Mouse (Mus musculus) layer of hippocampus, adult 2 months (tissue): ENCODE results near the gene Kbtbd6. TPM values are rescaled to one million over a fixed set of nuclear protein-coding genes. Genes with fewer than 3 reads are reported as not detected.
A peak's percentile ranks its signal among the peaks of the same experiment; 100 is the strongest.
"Not testable (repeated sequence)": the region's sequence is repeated elsewhere in the genome, so short reads cannot be mapped to it uniquely, and the experiment has no call there.

Experiments used
- DNase-seq, 2 experiments: peaks; one replicate each; pipeline ENCODE4 v3.0.0; 2022; ENCODE audit warnings: low spot score in 2 of 2
- H3K27ac ChIP-seq: fragments of 200-600 bp; 2 replicates; pipeline ENCODE4 v1.8.1; 2022
- H3K4me3 ChIP-seq: fragments of 200-600 bp; 2 replicates; pipeline ENCODE4 v1.8.1; 2022; ENCODE audit warnings: mild to moderate bottlenecking
- CTCF ChIP-seq: fragments of 200-600 bp; conservative IDR thresholded peaks from 2 replicates; pipeline ENCODE4 v1.8.1; 2022; ENCODE audit warnings: antibody characterized with exemption, mild to moderate bottlenecking, moderate library complexity
- total RNA-seq, 2 experiments: library from RNA; stranded (reverse); gene quantifications; 2 replicates each; pipeline ENCODE4 v1.2.3; 2021

The Kbtbd6 gene
- total RNA-seq, 2 experiments from 2014 or later: 0.91 to 1.2 TPM

DNA sequence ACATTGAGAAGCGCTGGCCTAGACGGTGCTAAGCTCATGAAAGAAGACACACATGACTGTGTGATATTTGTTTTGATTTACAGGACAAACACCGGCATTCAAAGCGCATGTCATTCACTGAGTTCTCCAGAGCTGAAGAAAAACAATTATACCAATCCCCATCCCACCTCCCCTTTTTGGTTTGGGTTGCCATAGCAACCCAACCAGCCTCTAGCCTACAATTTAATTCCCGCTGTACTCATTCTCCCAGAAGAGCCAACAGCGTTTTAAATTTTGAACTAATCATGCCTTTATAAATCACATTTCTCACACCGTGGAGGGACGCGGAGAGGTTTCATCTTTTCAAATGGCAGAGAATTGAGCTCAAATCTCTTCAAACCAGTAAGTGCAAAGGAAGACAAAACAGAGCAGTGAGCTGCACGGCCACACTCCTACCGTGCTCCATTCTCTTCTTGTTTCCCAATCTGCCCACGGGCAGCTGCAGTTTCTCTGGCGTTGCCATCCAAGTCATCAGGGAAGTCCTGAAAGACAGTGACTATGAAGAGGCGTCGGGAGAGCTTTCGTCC, 6.5 kb upstream of the Kbtbd6 start:
- DNase-seq: peak; percentile 31 to 44
- TF ChIP-seq CTCF: no peak
- Histone ChIP-seq H3K4me3 (peak overlapping the region; percentile 49), H3K27ac (peak overlapping the region; percentile 83)

DNA sequence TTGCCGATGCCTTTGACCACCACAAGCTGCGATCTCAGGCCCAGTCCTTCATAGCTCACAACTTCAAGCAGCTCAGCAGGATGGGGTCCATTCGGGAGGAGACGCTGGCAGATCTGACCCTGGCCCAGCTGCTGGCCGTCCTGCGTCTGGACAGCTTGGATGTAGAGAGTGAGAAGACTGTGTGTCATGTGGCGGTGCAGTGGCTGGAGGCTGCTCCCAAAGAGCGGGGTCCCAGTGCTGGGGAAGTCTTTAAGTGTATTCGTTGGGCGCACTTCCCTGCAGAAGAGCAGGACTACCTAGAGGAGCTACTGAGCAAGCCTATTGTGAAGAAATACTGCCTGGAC, 928 bp downstream of the Kbtbd6 start:
- H3K27ac ChIP-seq, H3K4me3 ChIP-seq, DNase-seq: not testable (repeated sequence)

DNA sequence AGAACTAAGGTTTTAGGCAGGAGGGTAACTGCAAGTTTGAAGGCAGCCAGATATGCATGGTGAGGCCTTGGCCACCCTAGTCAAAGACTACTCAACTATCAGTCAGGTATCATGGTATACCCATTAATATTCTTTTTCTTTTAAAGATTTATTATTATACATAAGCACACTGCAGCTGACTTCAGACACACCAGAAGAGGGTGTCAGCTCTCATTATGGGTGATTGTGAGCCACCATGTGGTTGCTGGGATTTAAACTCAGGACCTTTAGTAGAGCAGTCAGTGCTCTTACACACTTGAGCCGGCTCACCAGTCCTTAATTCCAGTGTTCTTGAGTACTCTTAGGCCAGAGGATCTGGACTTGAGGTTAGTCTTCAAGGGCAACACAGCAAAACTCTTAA, 8.8 kb downstream of the Kbtbd6 start:
- TF ChIP-seq CTCF: peak; percentile 14; the same call in 1 of the 2 replicates

DNA sequence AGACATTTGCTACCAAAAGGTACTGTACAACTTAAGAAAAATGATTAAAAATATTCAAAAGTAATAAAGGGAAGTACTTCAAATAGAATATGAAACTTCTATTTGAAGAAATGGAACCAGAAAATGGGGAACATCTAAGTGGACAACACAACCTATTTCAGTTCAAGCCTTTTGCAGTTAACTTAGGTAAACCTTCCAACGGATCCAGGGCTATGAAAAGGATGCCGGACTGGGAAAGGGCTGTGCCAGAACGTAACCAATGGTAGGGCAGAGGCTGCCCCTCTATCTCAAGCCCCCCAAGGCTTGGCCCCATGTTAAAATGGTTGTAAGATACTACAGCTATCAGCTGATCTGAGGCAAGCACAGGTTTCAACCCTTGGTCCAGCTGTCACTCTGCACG, 9.4 kb downstream of the Kbtbd6 start:
- H3K27ac ChIP-seq: no peak overlapping the region
- no peak overlapping the region for H3K4me3 ChIP-seq
- no peak for TF ChIP-seq CTCF
- DNase-seq: no peak

More for the DNA sequence above, 8.8 kb downstream of the Kbtbd6 start:
- Histone ChIP-seq H3K4me3 (no peak overlapping the region), H3K27ac (no peak overlapping the region)
- DNase-seq: no peak

DNA sequence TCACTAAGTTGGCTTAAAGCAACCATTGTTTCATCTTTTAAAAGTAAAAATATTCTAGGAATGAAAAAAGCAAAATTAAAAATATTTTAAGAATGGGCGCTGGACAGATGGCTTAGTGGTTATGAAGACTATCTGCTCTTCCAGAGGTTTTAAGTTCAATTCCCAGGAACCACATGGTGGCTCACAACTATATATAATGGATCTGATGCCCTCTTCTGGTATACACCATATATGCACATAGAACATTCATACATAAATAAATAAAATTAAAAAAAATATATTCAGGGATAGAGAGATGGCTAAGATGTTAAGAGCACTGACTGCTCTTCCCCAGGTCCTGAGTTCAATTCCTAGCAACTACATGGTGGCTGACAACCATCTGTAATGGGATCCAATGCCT, 14.0 kb downstream of the Kbtbd6 start:
- Histone ChIP-seq H3K27ac (no peak overlapping the region), H3K4me3 (no peak overlapping the region)
- no peak for DNase-seq
- peak; percentile 53 for TF ChIP-seq CTCF

DNA sequence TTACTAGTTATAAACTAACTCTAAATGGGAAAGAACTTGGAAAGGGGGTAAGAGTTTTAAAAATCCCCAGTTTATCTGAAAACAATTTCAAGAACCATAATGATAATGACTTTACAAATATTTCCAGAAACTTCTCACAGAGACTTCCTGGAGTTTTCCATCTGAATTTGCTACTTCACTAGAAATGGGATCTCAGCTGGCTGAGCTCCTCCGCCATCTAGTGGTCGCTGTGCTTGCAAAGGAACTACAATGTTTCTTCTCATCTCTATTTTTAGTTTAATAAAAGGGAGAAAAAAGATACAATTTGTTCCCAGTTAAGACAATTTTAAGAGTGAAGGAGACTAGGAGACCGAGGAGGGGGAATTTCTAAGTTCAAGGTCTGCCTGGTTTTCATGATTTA, 16.0 kb downstream of the Kbtbd6 start:
- peak; percentile 58 to 64 for DNase-seq
- peak; percentile 95 for TF ChIP-seq CTCF

DNA sequence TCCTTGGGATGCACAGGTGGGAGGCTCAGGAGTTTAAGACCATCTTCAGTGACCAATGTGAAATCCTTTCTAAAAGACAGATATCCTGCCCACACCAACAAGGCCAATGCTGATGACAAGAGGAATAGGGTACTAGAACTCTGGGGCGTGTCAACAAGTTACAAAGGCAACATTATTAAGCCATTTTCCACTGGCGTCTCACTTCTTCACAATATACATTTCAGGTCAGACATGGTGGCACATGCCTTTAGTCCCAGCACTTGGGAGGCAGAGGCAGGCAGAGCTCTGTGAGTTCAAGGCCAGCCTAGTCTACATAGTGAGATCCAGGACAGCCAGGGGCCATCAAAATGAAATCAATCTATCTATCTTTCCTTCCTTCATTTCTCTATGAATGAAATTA, 21.7 kb downstream of the Kbtbd6 start:
- no peak overlapping the region for H3K27ac ChIP-seq
- no peak for TF ChIP-seq CTCF
- no peak overlapping the region for H3K4me3 ChIP-seq
- no peak for DNase-seq

More for the DNA sequence above, 16.0 kb downstream of the Kbtbd6 start:
- H3K27ac ChIP-seq: peak overlapping the region; percentile 40; the same call in 1 of the 2 replicates
- no peak overlapping the region for H3K4me3 ChIP-seq

DNA sequence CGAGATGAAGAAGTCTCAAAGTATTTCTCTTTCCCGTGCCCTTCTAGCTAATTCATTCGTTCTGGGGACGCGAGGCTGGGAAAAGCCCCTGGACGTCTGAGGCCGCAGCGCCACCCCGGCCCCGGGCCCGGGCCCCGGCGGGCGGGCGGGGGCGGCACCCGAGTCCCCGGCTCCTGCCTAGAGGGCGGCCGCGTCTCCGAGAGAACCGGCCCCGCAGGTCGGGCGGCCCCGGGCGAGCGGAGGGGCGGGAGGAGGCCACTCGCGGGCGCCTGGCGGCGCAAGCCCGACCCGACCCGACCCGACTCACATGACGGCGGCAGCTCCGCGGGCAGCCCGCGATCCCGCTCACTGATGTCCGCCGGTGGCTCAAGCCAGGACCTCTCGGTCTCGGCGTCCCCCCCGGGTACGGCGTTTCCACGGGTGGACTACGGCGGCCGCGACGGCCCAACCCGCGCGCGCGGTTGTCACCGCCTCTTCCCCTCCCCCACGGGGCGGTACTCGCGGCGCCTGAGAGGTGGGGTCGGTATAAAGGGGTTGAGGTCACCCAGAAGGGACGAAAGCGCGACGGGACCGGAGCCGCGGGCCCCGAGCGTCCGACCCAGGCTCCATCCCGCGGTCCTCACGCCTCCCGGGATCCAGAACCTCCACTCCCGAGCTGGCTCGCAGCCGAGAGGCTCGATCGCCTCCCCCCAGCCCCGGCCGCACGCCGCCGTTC, 29.1 kb downstream of the Kbtbd6 start, which contains the start of gene Elf1:
Gene Elf1 (plus strand): TSS at position 571 of the 715 bp plus-strand sequence.
- H3K27ac ChIP-seq: peak within 1 kb of the TSS; percentile 99
- peak within 1 kb of the TSS; percentile 100 for H3K4me3 ChIP-seq
- DNase-seq: peak; percentile 93 to 97
- TF ChIP-seq CTCF: no peak

DNA sequence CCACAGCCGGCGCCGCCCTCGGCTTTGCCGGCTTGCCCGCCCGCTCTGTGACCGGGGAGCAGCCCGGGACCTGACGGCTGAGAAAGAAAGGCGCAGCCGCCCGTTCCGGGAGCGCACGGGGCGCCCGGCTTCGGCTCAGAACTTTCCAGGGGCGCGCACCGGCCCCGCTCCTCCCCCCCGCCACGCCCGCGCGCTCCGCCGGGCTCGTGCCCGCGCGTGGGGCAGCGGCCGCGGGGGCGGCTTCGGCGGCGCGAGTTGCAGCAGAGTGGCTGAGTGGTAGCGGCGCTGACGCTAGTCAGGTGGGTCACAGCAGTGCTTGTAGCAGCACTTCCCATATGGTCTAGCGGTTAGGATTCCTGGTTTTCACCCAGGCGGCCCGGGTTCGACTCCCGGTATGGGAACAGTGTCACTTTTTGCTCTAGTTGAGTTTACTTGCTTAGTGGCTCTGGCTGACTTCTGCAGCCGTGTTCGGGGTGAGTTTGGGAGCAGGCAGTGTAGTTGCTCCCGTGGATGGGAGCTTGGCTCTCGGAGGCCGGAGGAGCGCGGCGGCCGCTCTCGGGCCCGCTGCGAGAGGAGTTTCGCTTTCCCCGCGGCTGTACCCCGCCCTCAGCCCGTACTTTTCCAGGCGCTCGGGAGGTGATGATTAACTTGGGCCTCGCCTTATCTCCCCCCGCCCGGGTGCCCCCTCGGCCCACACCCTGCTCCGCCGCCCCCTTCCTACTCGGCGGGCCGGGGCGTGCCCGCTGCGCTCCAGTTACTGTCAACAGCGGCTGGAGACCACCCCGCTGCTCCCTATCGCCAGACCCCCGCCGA, 29.9 kb downstream of the Kbtbd6 start, which contains the start of gene Wbp4:
Gene Wbp4 (minus strand): TSS at position 182 of the 813 bp plus-strand sequence.
- Histone ChIP-seq H3K4me3 (peak within 1 kb of the TSS; percentile 100), H3K27ac (peak within 1 kb of the TSS; percentile 99)
- TF ChIP-seq CTCF: no peak
- DNase-seq: peak; percentile 94 to 97

DNA sequence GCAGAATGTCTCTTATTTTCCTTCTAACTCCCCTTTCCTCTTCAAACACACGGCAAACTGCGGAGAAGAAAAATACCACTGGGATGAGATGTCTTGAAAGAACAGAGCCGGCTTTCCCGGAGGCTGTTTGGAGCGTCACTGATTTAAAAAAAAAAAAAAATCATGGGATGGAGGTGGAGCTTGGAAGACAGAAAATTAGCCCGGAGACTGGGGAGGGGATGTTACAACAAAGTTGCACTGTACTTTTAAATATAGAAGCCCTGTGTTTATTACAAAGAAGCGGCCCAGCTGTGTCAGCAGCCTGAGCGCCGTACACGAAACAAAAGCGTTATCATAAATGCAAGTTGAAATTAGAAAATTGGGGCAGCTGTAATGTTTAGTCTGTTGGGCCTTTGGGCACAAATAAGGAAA, 30.6 kb downstream of the Kbtbd6 start:
- Histone ChIP-seq H3K4me3 (peak overlapping the region; percentile 100), H3K27ac (peak overlapping the region; percentile 99)
- peak; percentile 42 to 46 for DNase-seq
- no peak for TF ChIP-seq CTCF

DNA sequence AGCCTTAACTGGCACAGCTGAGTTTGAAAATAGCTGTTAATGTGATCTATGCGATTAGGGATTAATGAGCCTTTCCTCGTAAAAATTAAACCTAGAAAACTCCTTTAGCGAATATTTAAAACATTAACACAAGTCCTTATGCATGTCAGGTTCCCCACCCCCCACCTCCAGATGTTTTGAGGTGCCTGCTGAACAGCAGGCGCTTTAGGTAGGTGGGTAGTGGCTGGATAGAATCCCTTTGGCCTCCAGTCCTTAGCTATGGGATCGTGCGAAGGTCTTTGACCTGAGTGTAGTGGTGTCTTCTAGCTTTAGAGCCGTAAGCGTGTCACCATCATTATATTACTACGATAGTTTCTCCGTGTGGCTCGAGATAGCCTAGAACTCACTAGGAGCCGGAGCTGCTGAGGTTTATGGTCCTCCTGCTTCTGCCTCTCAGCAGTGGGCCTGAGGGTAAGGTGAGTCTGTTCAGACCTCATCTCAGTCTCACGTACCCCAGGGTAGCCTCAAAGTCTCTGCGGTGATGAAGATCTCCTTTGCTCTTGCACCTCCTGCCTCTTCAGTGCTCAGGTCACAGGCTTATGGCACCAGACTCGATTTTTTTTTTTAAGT, 31.2 kb downstream of the Kbtbd6 start:
- Histone ChIP-seq H3K4me3 (peak overlapping the region; percentile 100), H3K27ac (peak overlapping the region; percentile 99)
- no peak for DNase-seq
- TF ChIP-seq CTCF: no peak

DNA sequence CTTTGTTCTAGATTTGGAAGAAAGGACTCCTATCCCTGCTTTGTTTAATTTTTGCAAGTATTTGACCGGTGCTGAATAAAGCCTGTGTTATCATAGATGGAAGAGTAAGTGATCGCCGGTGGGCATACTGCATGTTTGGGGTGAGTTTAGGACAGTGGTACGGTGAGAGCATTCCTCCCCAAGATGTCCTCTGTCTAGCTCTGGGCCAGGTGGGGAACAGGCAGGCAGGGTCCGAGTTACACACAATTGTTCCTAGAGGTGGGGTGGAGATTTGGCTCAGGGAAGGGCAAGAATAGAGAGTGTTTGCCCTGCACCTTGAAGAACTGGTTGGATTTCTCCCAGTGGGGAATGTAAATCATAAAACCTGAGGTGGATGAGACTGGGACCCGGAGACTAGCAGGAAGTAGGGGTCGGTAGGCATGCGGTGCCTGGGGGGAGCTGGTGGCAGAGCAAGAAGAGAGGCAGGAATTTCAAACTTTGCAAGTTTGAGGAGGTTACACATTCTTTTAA, 32.0 kb downstream of the Kbtbd6 start:
- Histone ChIP-seq H3K27ac (peak overlapping the region; percentile 99), H3K4me3 (no peak overlapping the region)
- no peak for DNase-seq
- TF ChIP-seq CTCF: no peak
